Mouse (Mus musculus) regulatory T cell (primary cell): ENCODE measurements around the gene Cebpg.

Source experiments
- in situ Hi-C: fragments of 300-600 bp; cut with MboI, MseI; formaldehyde crosslinking; loops from one replicate; pipeline ENCODE4 v1.15.1; 2025; ENCODE audit warnings: high pct_unique_total_duplicates

The Cebpg gene

GRCm38 (mm10) chr7:35056436-35056864, at the start of gene Cebpg:
Gene Cebpg, minus strand, starts transcription at chr7:35056573.
- in situ Hi-C loops = no loop called here

DNA sequence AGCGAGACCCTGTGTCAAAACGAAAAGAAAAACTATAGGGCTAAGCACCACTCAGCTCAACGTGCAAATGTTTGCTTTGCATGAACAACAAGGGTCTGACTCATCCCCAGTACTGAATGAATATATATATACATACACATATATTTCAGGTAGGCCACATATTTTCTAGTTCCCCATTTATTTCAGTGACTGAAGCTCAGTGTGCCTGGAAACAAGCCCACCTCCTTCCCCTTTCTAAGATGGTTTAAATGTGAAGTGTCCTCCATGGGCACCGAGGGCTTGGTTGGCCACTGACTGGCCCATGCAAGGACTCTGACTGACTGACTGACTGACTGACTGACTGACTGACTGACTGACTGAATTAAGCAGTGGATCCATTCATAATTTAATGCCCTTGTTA, 43.2 kb upstream of the Cebpg start:
- in situ Hi-C loops = no loop called here

DNA sequence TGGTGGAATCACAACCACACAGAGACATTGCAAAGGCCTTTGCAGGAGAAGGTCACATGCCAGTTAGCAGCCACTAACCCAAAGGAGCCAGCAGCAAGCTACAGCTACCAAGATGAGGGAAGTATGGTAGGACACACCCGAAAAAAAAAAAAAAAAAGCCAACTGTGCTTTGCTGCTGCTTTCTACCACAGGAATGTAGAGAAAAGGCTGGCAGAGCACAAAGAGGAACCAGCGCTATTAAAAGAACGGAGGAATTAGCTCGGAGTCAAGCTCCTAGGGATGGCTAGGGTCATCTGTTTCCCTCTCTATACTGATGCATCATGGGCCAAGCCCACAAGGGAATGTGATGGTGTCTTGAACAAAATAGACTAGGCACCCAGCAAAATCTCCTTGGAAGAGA, 42.4 kb upstream of the Cebpg start:
- in situ Hi-C loops = no loop called here

DNA sequence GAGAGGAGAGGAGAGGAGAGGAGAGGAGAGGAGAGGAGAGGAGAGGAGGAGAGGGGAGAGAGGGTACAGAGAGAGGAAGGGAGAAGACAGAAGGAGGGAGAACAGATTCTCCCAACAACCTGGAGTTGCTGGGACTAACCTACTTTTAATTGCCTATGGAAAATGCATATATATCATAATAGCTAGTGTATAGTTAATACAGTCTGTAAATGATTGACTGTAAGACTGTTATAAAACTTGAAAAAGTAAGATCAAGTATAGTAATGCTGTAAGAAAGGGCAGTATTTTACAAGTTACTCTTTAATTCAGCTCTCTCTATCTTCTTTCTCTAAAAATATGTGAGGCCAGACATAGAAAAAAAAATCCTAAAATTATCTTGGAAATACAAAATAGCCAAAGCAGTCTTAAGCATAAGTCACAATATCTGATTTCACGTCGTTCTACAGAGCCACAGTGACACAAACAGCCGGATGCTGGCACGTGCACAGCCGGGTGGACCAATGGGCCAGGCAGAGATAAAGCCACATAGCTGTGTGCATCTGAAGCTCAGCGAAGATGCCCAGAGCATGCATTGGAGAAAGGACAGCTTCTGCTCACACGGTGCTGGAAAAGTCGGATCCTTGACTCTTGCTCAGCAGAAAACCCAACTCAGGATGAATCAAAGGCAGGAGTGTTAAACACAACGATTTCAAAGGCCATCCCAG, 38.8 kb upstream of the Cebpg start:
- in situ Hi-C loops = loop anchor here (5.0 kb wide), 1 partner anchor 53 kb away; no protein-coding TSS in a partner anchor

DNA sequence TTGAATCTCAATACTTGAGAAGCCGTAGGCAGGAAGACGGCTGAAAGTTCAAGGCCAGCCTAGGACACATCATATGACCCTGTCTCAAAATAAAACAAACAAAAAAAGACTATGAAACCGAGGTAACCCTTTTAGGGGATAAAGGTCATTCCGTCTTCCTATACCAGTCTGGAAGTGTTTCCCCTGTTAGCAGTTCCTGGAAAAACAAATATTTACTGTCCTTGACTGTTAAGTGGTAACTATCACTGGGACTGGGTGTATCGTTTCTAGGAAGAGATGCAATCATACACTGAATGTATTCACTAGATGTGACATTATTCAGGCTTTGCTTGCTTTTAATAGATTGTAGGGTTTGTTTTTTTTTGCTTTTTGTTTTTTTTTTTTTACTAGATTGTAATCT, 34.2 kb upstream of the Cebpg start:
- in situ Hi-C loops = loop anchor here (5.0 kb wide), 1 partner anchor 48 kb away; no protein-coding TSS in a partner anchor

GRCm38 (mm10) chr7:35086271-35086861, 30.0 kb upstream of the Cebpg start:
- in situ Hi-C loops = no loop called here

GRCm38 (mm10) chr7:35084565-35085360, 28.4 kb upstream of the Cebpg start:
- in situ Hi-C loops = no loop called here

DNA sequence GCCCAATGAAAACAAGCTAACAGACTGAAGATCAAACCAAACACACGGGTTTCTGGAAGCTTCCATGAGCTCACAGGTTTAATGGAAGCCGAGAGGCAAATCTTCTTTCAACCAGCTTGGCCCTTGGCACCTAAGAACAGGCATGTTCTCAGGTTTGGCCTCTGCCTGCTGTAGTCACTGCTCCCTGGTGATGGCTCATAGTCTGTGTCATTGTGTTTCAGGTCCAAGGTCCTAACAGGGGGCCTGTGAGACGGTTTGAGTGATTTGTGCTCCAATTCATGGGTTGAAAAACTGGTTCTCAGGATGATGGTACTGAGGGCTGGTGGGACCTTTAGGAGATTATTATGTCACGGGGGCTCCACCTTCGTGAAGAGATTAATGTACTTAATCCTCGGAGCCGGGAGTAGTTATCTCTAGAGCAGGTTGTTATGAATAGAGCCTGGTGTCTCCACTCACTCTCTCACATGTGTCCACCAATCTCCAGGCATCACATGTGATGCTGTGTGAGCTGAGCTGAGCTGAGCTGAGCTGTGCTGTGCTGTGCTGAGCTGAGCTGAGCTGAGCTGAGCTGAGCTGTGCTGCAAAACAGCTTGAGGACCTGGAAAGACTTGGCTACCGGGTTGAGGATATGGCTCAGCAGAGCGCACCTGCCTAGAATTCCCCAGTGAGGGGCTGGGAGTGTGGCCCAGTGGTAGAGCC, 25.2 kb upstream of the Cebpg start:
- in situ Hi-C loops = no loop called here

- in situ Hi-C loops = no loop called here
Observed at GRCm38 (mm10) chr7:35080843-35081338, 24.5 kb upstream of the Cebpg start.

DNA sequence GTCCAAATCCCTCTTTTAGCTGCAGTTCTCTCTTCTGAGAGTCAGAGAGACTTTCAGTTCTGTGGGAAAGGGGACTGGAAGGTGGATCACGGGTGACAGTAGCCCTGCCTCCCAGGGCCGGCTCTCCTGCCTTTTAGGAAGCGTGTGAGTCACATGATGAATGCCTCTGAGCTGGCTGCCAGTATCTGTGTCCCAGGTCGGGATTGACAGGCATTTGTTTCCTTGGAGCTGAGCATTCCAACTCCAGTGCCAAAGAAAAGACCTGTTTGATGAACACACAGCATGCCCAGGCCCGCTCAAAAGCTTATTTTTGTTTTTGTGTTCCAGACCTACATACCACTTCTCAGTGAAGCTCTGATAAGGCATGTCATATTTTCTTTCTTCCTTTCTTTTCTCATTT, 20.3 kb upstream of the Cebpg start:
- in situ Hi-C loops = no loop called here

- in situ Hi-C loops = no loop called here
Observed at GRCm38 (mm10) chr7:35066640-35067212, 10.4 kb upstream of the Cebpg start.

- in situ Hi-C loops = no loop called here
Observed at GRCm38 (mm10) chr7:35065958-35066357, 9.6 kb upstream of the Cebpg start.

DNA sequence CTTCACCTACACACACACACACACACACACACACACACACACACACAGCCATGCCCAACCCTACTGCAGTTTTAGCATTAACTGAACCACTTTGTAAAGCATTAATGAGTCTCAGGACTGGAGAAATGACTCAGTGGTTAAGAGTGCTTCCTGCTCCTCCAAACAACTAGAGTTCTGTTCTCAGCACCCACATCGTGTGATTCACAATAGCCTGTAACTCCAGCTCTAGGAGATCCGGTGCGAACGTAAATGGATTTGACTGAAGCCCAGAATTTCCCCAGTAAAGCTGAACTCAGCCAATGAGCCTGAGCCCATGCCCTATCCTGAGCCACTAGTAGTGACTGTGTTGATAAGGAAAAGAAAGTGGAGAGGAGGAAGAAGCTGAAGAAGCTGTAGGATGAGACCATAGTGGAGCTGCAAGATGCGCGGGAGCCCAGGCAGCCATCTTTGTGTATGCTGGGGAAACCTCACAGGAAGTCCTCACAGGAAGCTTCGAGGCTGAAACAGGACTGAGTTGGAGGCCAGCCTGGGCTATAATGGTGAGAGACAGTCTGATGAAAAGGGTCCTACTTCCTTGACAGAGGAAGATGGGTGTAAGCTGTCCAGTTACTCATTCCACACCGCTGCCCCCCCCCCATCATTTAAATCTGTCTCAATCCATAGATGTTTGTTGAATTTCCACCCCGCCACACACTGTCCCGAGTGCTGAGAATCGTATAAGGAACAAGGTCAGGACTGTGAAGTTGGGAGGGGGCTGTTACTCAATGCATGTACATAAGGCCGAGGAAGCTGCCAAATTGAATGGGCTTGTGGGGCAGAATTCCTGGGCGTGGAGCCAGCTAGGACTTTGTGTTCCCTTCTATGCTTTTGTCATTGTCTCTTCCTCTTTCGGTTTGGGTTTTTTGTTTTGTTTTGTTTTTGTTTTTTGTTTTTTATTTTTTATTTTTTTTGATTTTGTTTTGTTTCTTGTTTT, 8.2 kb upstream of the Cebpg start:
- in situ Hi-C loops = no loop called here

DNA sequence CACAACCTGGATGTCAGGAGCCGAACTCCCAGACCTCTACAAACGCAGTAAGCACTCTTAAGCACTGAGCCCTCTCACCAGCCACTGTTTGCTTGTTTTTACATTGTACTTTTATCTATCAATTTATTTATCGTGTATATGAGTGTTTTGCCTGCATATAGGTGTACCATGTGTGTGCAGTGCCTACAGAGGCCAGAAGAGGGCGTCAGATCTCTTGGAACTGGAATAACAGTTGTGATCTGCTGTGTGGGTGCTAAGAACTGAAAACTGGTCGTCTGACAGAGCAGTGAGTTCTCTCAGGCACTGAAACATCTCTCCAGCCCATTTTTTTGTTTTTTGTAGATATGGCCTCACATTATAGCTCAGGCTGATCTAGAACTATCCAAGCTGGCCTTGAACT, 3.1 kb upstream of the Cebpg start:
- in situ Hi-C loops = no loop called here

DNA sequence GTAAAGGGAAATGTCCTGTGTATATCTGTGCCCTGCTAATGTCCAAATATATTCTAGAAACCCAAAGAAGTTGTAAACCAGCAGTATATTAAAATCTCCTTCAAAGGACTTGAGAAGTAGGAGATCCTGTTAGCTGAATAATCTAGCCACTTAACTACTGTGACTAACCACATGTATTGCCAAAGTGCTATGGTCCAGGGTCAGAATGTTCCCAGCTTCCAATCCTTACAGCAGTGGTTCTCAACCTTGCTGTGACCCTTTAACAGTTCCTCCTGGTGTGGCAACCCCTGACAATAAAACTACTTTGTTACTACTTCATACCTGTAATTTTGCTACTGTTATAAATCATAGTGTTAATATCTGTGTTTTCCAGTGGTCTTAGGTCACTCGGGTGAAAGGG, 2.0 kb upstream of the Cebpg start:
- in situ Hi-C loops = no loop called here

DNA sequence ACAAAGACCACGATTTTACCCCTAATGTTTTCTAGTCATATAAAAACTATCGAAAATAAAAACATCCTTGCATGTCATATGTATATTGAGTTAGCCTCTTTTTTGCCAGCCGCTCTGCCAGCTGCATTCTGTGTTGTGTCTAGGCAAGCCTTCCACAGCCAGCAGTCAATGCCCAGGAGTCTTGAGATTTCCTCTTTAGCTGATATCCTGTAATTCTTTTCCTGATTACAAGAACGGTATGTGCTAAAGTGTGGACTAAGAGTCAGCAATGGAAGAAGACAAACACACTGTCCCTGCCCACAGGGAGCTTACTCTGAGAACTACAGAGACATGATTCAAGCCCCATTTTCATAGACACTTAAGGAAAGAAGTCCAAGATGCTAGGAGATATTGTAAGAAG, 1.2 kb upstream of the Cebpg start:
- in situ Hi-C loops = no loop called here

DNA sequence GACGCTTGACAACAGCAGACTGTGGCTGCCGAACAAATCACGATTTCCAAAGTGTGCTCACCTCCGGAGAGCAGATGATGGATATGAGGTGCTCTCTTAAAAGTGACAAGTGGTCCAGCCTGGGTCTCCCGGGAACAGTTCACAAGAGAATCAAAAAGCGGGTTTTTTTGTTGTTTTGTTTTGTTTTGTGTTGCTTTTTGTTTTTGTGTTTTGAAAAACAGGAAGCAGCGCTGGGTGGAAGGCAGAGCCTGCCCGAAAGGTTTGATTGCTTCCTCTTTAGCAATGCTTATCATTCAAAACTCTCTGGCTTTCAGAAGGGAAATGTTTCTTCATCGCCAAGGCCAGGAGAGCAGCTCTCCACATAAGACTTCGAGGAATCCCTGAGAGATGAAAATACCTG, 626 bp upstream of the Cebpg start:
- in situ Hi-C loops = no loop called here

DNA sequence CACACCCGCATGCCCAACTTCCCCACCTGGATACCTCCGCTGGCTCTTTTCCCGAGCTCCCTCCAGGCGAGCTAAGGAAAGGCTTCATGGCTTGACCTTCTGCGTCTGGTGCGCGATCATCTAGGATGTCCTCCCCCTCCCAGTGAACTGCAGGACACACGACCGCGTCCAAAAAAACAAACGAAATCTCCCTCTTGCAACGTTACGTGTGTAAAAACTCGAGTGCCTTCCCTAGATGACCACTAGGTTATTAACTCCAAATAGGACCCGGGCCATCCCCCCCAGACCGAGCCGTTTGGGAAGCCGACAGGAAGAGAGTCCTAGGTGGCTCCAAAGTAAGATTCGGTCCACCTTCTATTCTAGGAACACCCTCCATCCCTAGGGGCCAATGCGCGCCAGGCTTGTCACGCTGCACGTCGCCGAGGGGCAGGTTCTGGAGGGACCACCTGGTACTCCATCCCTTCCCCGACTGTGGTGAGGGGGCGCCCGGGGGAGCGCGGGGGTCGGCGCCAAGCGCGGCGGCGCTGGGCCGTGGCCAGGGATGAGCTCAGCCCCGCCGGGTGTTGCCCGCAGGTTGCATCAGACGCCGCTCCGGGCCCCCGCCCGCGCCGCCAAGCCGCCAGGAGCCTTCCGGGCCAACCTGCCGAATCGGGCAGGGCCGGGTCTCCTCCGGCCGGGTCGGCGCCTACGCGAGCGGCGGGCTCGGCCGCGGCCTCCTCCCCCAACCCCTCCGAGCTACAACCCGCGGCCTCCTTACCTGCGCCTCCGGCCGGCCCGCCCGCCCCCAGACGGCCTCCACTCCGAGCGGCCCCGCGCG, 546 bp downstream of the Cebpg start:
- in situ Hi-C loops = no loop called here

- in situ Hi-C loops = no loop called here
Observed at GRCm38 (mm10) chr7:35054977-35055618, 1.3 kb downstream of the Cebpg start.
